Mouse (Mus musculus): Measurements from ENCODE around the gene Sgca.
"Not testable (repeated sequence)": the region's sequence is repeated elsewhere in the genome, so short reads cannot be mapped to it uniquely, and the experiment has no call there.

The Sgca gene

GRCm38 (mm10) chr11:94987851-94988250, 11.7 kb upstream of the Sgca start:
- DNase-seq (ENCODE audit: inconsistent age in 2 of 2, low spot score in 1 of 2) = peak; percentile 60 to 74

GRCm38 (mm10) chr11:94987341-94987740, 11.2 kb upstream of the Sgca start:
- peak; percentile 61 to 85 for DNase-seq (ENCODE audit: inconsistent age in 2 of 2, low spot score in 1 of 2)

DNA sequence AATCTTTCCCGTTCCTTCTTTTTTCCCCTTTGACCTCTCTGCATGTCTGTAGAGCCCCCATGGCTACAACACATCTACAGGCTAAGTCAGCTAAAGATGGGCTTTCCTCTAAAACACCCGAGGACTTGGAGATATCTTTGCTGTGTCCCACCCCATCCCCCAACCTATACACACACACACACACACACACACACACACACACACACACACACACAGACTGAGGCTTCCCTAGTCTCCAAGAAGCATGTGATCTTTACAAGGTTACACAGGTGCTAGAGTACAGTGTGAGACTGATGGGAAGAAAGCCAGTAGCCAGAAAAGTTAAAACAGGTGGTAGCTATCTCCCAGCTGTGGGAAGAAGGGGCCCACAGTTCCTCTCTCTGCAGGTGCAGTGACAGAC, 10.3 kb upstream of the Sgca start:
- DNase-seq (ENCODE audit: inconsistent age in 2 of 2, low spot score in 1 of 2) = no peak

GRCm38 (mm10) chr11:94985822-94986221, 9.7 kb upstream of the Sgca start:
- peak in 1 of 2 experiments; percentile 36 for DNase-seq (ENCODE audit: inconsistent age in 2 of 2, low spot score in 1 of 2)

DNA sequence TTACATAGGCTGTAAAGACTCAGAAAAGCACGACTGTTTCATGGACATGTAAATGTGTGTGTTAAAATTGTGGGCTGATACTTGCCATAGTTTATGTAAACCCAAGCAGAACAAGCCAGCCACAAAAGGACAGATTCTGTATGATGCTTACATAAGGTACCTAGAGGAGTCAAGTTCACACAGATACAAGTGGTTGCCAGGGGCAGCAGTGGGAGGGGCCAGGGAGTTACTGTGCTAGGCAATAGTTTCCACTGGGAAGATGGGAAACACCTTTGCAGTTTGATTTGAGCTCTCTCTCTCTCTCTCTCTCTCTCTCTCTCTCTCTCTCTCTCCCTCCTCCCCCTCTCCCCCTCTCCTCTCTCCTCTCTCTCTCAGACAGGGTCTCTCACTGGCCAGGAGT, 9.0 kb upstream of the Sgca start:
- DNase-seq (ENCODE audit: inconsistent age in 2 of 2, low spot score in 1 of 2) = peak in 1 of 2 experiments; percentile 47

- DNase-seq (ENCODE audit: inconsistent age in 2 of 2, low spot score in 1 of 2) = peak in 1 of 2 experiments; percentile 27
Observed at GRCm38 (mm10) chr11:94979462-94980179, 3.5 kb upstream of the Sgca start.

- peak; percentile 98 to 99 for DNase-seq (ENCODE audit: inconsistent age in 2 of 2, low spot score in 1 of 2)
Observed at GRCm38 (mm10) chr11:94978947-94979346, 2.8 kb upstream of the Sgca start.

DNA sequence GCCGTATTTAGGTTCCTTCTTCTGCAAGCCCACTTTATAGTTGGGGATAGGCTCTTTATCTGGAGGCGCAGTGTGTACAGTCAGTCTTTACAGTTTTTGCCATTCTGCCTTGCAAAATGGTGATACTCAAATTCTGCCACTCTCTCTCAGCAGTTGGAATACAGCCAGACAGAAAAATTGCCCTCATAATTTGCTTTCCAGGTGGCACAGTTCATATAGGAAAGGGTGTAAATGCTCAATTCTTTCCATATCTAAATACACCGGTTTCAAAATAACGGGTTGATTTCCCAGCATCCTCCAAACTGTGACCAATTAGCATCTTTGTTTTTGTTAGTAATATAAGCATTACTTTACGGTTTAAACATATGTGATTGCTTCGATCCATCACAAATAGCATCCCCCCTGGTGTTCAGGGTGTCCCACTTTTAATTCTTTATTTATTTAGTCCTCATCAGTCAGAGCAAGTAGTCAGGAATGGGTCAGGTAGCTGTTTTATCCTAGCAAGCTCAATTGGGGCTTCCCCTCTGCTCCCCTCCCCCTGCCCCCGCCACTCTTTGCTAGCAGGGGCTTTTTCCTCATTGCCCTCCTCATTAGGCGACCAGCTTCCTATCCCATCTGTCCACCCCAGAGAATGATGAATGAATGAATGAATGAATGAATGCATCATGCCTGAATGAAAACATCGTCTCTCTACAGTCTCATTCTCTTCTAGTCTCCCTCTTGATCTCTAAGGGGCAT, 2.2 kb upstream of the Sgca start:
- DNase-seq (ENCODE audit: inconsistent age in 2 of 2, low spot score in 1 of 2) = peak in 1 of 2 experiments; percentile 30

GRCm38 (mm10) chr11:94974951-94975350, 1.2 kb downstream of the Sgca start:
- DNase-seq (ENCODE audit: inconsistent age in 2 of 2, low spot score in 1 of 2) = peak in 1 of 2 experiments; percentile 26

GRCm38 (mm10) chr11:94973313-94973712, 2.8 kb downstream of the Sgca start:
- no peak for DNase-seq (ENCODE audit: inconsistent age in 2 of 2, low spot score in 1 of 2)

DNA sequence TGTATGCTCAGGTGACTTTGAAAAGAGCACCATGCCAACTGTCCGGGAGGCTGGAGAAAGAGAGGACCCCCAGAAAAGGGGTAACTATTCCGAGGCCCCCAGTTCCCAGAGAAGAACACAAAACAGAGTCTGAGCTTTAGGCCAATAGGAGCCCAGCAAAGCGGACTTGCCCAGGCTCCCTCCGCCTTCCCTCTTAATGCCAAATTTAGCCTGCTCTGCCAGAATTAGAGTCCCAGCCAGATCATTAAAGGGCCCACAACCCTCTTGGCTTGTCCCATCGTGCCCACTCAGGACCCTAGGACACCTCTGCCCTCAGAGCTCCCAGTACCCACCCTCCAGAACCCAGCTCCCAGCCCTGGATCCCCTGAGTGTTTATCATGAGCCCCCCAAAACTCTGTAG, 3.2 kb downstream of the Sgca start:
- DNase-seq (ENCODE audit: inconsistent age in 2 of 2, low spot score in 1 of 2) = no peak

- no peak for DNase-seq (ENCODE audit: inconsistent age in 2 of 2, low spot score in 1 of 2)
Observed at GRCm38 (mm10) chr11:94971895-94972615, 4.1 kb downstream of the Sgca start.

GRCm38 (mm10) chr11:94970210-94970943, 5.8 kb downstream of the Sgca start:
- peak; percentile 57 to 88 for DNase-seq (ENCODE audit: inconsistent age in 2 of 2, low spot score in 1 of 2)

DNA sequence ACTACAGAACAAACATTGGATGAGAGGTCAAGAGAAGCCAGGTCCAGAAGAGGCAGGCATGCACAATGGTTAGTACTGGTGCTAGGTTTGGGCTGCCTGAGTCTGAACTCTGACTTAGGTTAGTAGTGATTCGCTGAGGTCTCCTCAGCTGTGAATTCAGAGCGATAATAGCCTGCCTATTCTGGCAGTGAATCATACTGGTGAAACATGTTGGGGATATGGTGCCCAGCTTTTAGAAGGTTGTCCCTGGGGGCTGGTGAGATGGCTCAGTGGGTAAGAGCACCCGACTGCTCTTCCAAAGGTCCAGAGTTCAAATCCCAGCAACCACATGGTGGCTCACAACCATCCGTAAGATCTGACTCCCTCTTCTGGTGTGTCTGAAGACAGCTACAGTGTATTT, 6.4 kb downstream of the Sgca start:
- DNase-seq (ENCODE audit: inconsistent age in 2 of 2, low spot score in 1 of 2) = not testable (repeated sequence)

DNA sequence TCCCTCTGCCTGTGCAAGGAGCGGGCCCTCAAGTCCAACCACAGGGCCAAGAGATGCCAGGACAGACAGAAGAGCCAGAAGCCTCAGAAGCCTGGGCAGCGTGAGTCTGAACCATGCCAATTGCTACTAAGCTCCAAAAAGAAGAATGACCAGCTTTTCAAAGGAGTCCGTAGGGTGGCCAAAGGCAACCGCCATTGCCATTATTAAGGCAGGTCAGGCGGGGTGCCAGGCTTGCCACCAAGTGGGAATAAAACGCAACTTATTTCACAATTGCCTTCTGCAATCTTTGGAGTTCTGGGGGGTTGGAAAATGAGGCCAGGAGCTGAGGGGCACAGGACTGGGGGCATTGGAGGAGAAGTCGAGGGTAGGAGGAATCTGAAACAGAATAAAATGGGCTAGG, 7.9 kb downstream of the Sgca start:
- DNase-seq (ENCODE audit: inconsistent age in 2 of 2, low spot score in 1 of 2) = peak in 1 of 2 experiments; percentile 61

GRCm38 (mm10) chr11:94967419-94967818, 8.7 kb downstream of the Sgca start, which contains the start of gene Hils1:
Hils1 (plus strand) TSS chr11:94967593.
- DNase-seq (ENCODE audit: inconsistent age in 2 of 2, low spot score in 1 of 2) = no peak

GRCm38 (mm10) chr11:94962534-94963101, 13.5 kb downstream of the Sgca start:
- DNase-seq (ENCODE audit: inconsistent age in 2 of 2, low spot score in 1 of 2) = no peak

DNA sequence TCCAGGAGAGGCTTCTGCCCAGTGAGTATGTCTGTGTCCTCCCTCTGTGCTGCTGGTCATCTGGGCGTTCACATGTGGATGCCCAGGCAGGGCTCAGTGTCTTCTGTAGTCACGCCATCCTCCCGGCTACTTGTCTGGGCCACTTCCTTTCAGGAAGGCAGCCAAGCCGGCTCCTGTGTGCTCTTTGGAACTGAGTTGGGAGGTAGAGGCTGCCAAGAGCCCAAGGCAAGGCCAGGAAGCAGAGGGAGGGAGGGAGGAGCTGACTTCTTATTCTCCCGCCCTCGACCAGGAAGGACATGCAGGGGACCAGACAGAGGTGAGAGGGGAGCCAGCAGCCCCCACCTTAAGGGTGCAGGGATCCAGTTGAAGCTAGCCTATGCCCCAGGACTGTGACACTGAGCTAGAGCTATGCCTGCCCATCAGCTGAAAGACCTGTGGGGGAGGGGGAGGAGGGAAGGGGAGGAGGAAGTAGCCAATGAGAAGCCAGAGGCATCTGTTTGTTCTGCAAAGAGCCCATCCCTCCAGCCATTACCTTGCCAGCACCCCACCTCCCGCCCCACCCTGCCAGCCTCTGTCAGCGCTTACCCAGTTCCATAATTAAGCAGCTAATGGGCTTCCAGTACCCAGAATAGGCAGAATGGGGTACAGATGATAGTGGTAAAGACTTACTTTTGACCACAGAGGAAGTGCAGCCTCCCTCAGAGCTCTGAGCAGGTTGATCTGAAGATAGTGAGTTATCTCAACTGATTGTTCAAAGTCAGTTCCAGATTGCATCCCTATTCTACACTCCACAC, 17.9 kb downstream of the Sgca start:
- peak; percentile 76 to 89 for DNase-seq (ENCODE audit: inconsistent age in 2 of 2, low spot score in 1 of 2)

DNA sequence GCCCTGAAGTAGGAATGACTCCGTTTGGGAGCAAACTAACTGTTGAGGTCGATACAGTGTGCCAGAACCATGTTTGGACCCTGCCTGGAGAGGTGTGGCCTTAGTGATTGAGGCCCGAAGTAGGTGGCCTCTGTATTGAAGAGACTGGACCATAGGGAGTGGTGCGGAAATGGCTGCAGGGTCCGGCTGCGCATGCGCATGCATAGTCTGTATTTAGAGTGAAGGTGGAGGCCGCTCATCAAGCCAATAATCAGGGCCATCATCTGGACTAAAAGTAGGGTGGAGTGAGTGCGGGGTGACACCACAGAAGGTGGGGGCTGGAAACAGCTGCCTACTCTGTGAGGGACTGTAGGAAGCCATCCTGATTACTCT, 18.4 kb downstream of the Sgca start:
- no peak for DNase-seq (ENCODE audit: inconsistent age in 2 of 2, low spot score in 1 of 2)

- no peak for DNase-seq (ENCODE audit: inconsistent age in 2 of 2, low spot score in 1 of 2)
Observed at GRCm38 (mm10) chr11:94955103-94955502, 21.0 kb downstream of the Sgca start.
